Mouse (Mus musculus) heart, postnatal 0 days (tissue): ENCODE data around the gene Caskin2. TPM values are rescaled to one million over a fixed set of nuclear protein-coding genes. Genes with fewer than 3 reads are reported as not detected.
A peak's percentile ranks its signal among the peaks of the same experiment; 100 is the strongest.

Experiments used
- ATAC-seq: fragments of 200-750 bp; cut with Nextera tagmentation; 2 replicates; pipeline ENCODE4 v1.8.0; 2017; ENCODE audit warnings: low read depth, moderate number of reproducible peaks, moderate library complexity; ENCODE audit not compliant: insufficient read depth
- DNase-seq: peaks from one replicate; pipeline ENCODE4 v3.0.0-alpha.2; 2016; ENCODE audit warnings: low spot score
- H3K27ac ChIP-seq: fragments of 300-500 bp; sonication (generic); 2 replicates; pipeline ENCODE4 v1.5.1; 2014; ENCODE audit warnings: low read depth, mild to moderate bottlenecking
- H3K27me3 ChIP-seq: fragments of 300-500 bp; sonication (generic); 2 replicates; pipeline ENCODE4 v1.6.1; 2014; ENCODE audit warnings: low read length, mixed read lengths; ENCODE audit not compliant: control insufficient read depth, insufficient read depth
- H3K36me3 ChIP-seq: fragments of 300-500 bp; sonication (generic); replicated peaks from 2 replicates; pipeline ENCODE4 v1.6.1; 2014; ENCODE audit warnings: low read length, mixed read lengths; ENCODE audit not compliant: control insufficient read depth, insufficient read depth
- H3K4me1 ChIP-seq: fragments of 300-500 bp; sonication (generic); 2 replicates; pipeline ENCODE4 v1.6.1; 2014; ENCODE audit warnings: antibody characterized with exemption; ENCODE audit not compliant: control insufficient read depth, insufficient read depth
- H3K4me2 ChIP-seq: fragments of 300-500 bp; sonication (generic); 2 replicates; pipeline ENCODE4 v1.6.1; 2014; ENCODE audit warnings: low read depth, mild to moderate bottlenecking, low read length, moderate library complexity
- H3K4me3 ChIP-seq: fragments of 300-500 bp; sonication (generic); 2 replicates; pipeline ENCODE4 v1.5.1; 2014; ENCODE audit warnings: low read depth, low read length
- H3K9ac ChIP-seq: fragments of 300-500 bp; sonication (generic); replicated peaks from 2 replicates; pipeline ENCODE4 v1.6.1; 2014; ENCODE audit warnings: low read depth, low read length, mixed read lengths
- H3K9me3 ChIP-seq: fragments of 300-500 bp; sonication (generic); replicated peaks from 2 replicates; pipeline ENCODE4 v1.6.1; 2016; ENCODE audit warnings: low read length; ENCODE audit not compliant: control insufficient read depth
- CTCF ChIP-seq: IDR thresholded peaks from 2 replicates; pipeline ENCODE4 v1.5.1; 2016; ENCODE audit warnings: antibody characterized with exemption, control low read depth, low read depth
- EP300 ChIP-seq: IDR thresholded peaks from 2 replicates; pipeline ENCODE4 v1.6.1; 2016; ENCODE audit warnings: antibody characterized with exemption, low read depth
- WGBS: fragments of 180-500 bp; shearing (Covaris S2); extraction: QIAGEN DNeasy Blood & Tissue Kit; methylation state at CpG from one replicate; pipeline ENCODE4 v1.1.7; 2014; 5-methylcytosine and 5-hydroxymethylcytosine counted together
- polyA plus RNA-seq: library from polyadenylated mRNA; unstranded; fragments of >200 nt; fragmentation: Nextera tagmentation; extraction: Ambion mirVana; gene quantifications from 2 replicates; pipeline ENCODE4 v1.2.1, GENCODE M21; 2015
- total RNA-seq: library from RNA; depleted of rRNA; stranded (reverse); fragments of >200 nt; gene quantifications from 2 replicates; pipeline ENCODE4 v1.2.3, GENCODE M21; 2014; ENCODE audit warnings: low replicate concordance

Caskin2 gene
- total and polyA plus RNA-seq, 2 experiments from 2014 or later = 14.2 to 62.1 TPM

DNA sequence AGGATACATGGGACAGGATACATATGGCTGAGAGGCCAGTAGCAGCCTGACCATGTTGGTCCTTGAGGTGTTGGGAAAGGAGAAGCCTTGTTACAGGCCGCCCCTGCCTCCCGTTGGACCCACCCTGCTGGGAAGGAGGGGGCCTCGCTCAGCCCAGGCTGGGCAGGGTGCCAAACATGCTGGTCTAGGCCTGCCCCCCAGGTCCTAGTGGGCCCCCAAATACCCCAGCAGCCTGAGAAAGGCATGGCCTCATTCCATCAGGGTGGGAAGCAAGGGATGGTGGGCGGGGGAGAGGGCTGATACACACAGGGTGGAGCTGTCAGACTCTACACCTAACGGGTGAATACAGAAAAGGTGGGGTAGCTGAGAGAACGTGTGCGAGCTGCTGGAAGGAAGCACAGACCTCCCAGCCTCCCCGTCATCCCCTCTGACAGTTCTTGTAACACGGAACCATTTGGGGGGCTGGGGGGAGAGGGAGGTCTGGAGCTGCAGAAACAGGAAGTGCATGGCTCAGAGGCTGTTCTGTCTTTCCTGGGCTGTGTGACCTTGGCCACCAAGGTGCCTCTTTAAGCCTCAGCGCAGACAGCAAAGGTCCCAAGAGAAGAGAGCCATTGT is 4.6 kb downstream of the Caskin2 start:
- Histone ChIP-seq H3K4me3 (peak overlapping the region; percentile 13), H3K9ac (peak overlapping the region; percentile 77), H3K36me3 (peaks cover 36% of the 10 kb centered on the region), H3K4me2 (peak overlapping the region; percentile 98), H3K9me3 (no peaks in the 10 kb centered on the region), H3K27ac (peak overlapping the region; percentile 91), H3K27me3 (no peaks in the 10 kb centered on the region), H3K4me1 (peaks cover 47% of the 10 kb centered on the region)
- peak; percentile 68 for DNase-seq
- WGBS = 15% methylated on average over 10 of the region's 10 CpGs
- TF ChIP-seq EP300 (0 out of 2 replicates have a peak, but pooled peaks have one; percentile 6), CTCF (no peak)
- peak; percentile 8; the same call in 1 of the 2 replicates for ATAC-seq

DNA sequence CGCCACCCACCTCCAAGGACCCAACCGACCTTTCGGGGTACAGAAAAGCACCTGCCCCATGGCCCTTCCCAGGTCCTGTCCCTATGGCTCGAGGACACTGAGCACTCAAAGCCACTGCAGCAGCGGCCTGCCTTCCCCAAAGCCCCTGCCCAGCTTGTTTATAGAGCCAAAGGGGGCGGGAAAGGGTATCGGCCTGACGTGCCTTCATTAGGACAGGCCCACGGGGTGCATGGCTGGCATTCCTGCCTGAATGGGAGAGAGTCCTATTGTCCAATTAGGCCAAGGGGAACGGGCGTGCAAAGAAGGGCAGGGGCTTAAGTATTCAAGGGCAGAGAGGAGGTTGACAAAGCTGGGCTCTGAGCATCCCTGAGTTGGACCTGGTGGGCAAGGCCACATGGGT is 5.5 kb downstream of the Caskin2 start:
- no peak for DNase-seq
- H3K4me2 ChIP-seq = peak overlapping the region; percentile 98
- no peak overlapping the region for H3K4me3 ChIP-seq
- no peak for ATAC-seq
- no peaks in the 10 kb centered on the region for H3K27me3 ChIP-seq
- 63% methylated on average over 11 of the region's 11 CpGs for WGBS
- H3K9ac ChIP-seq = no peak overlapping the region
- peaks cover 47% of the 10 kb centered on the region for H3K4me1 ChIP-seq
- H3K27ac ChIP-seq = peak overlapping the region; percentile 91
- TF ChIP-seq EP300 = no peak
- TF ChIP-seq CTCF = no peak
- peaks cover 44% of the 10 kb centered on the region for H3K36me3 ChIP-seq
- no peaks in the 10 kb centered on the region for H3K9me3 ChIP-seq

DNA sequence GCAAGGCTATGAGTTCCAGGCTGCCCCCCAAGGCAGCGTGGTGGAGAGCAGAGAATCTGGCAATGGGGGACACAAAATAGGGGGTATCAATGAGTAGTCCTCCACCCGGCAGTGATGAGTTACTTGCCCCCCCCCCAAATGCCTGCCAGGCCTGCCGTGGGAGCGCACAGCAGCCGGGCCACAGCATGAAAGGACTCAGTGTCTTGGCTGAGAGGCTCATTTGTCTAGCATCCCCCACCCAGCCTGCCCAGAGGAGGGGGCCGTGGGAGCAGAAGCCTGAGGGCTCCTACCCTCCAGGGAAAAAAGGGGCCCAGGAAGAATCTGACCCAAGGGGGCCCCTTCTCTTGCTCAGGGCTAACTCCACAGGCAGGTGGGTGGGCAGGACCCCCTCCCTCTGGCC is 6.1 kb downstream of the Caskin2 start:
- no peak for DNase-seq
- TF ChIP-seq CTCF (no peak), EP300 (no peak)
- H3K4me2 ChIP-seq = no peak overlapping the region
- no peak for ATAC-seq
- H3K9me3 ChIP-seq = no peaks in the 10 kb centered on the region
- H3K36me3 ChIP-seq = peaks cover 51% of the 10 kb centered on the region
- H3K27ac ChIP-seq = peak overlapping the region; percentile 32; the same call in 1 of the 2 replicates
- 87% methylated on average over 6 of the region's 6 CpGs for WGBS
- 0 out of 2 replicates have a peak overlapping the region, but pooled peaks have one; percentile 8 for H3K9ac ChIP-seq
- H3K4me1 ChIP-seq = peaks cover 47% of the 10 kb centered on the region
- H3K27me3 ChIP-seq = no peaks in the 10 kb centered on the region
- H3K4me3 ChIP-seq = no peak overlapping the region

DNA sequence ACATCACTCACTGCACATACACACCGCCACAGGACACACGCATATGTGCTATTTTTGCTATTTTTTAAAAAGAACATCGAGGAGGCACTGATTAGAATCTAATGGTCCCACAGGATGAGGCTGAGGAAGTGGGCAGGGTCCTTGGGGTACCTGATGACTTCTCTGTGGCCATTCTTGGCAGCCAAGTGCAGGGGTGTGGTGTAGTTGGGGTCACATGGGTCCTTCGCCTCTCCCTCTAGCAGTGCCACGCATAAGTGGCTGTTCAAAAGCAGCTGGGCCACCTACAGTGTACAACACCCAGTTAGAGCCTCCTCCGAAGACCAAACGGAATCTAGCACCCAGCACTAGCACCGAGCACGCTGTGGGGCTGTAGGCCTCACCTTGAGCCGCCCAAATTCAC is 7.3 kb downstream of the Caskin2 start:
- no peak overlapping the region for H3K4me3 ChIP-seq
- H3K4me1 ChIP-seq = peaks cover 38% of the 10 kb centered on the region
- ATAC-seq (no peak), DNase-seq (no peak)
- no peak overlapping the region for H3K9ac ChIP-seq
- H3K27me3 ChIP-seq = no peaks in the 10 kb centered on the region
- 82% methylated on average over 10 of the region's 10 CpGs for WGBS
- TF ChIP-seq CTCF (no peak), EP300 (no peak)
- no peaks in the 10 kb centered on the region for H3K9me3 ChIP-seq
- no peak overlapping the region for H3K27ac ChIP-seq
- no peak overlapping the region for H3K4me2 ChIP-seq
- peaks cover 62% of the 10 kb centered on the region for H3K36me3 ChIP-seq

DNA sequence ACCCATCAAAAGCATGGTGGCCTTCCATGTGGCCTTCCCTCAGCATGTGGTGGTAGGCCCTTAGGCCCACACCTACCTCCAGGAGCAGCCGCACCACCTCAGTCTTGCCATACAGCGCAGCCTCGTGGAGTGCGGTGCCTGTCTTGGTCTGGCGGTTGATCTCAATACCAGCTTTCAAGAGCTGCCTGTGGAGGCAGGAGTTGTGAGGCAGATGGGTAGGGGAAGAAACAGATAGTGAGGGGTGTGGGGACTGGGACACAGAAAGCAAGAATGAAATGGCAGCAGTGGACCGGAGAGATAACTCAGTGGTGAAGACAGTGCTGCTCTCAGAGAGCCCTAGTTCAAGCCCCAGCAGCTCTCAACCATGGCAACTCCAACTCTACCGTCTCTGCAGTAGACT is 8.4 kb downstream of the Caskin2 start:
- ATAC-seq = no peak
- H3K4me1 ChIP-seq = peaks cover 28% of the 10 kb centered on the region; the same call in 1 of the 2 replicates
- no peak overlapping the region for H3K27ac ChIP-seq
- H3K27me3 ChIP-seq = no peaks in the 10 kb centered on the region
- H3K9ac ChIP-seq = no peak overlapping the region
- TF ChIP-seq CTCF (no peak), EP300 (no peak)
- WGBS = 92% methylated on average over 7 of the region's 7 CpGs
- H3K4me2 ChIP-seq = no peak overlapping the region
- DNase-seq = no peak
- H3K36me3 ChIP-seq = peaks cover 74% of the 10 kb centered on the region
- no peak overlapping the region for H3K4me3 ChIP-seq
- H3K9me3 ChIP-seq = no peaks in the 10 kb centered on the region
